ENCODE assay signal across 1 mouse cellular context in genomic region chr2:93413367-93414014, GRCm38 (mm10).
TF ChIP-seq lines count a peak whose summit lies in the region.

No protein-coding gene starts in this region.

TF ChIP-seq in MEL, 35 proteins besides CTCF, POLR2A, EP300 and RAD21 (continued from another document):
- TF ChIP-seq ZKSCAN1 (IDR thresholded peaks at IDR 0.05; ENCODE audit: low read depth, low read length): no peak
- TF ChIP-seq CHD2 (IDR thresholded peaks at IDR 0.05; ENCODE audit: low read length): no peak; the same call in 1 of the 2 replicates
- no peak for TF ChIP-seq MYB (IDR thresholded peaks at IDR 0.05; ENCODE audit: low read depth, low read length)
- no peak for TF ChIP-seq POLR2AphosphoS2 (IDR thresholded peaks at IDR 0.05; ENCODE audit: low read length)
